Mouse (Mus musculus) right cerebral cortex, postnatal 10 days (tissue): ENCODE results near the gene Rufy1.

Experiments used
- DNase-seq, 2 experiments: peaks; one replicate each; pipeline ENCODE4 v3.0.0; 2021; ENCODE audit warnings: low spot score in 2 of 2

Gene Rufy1

DNA sequence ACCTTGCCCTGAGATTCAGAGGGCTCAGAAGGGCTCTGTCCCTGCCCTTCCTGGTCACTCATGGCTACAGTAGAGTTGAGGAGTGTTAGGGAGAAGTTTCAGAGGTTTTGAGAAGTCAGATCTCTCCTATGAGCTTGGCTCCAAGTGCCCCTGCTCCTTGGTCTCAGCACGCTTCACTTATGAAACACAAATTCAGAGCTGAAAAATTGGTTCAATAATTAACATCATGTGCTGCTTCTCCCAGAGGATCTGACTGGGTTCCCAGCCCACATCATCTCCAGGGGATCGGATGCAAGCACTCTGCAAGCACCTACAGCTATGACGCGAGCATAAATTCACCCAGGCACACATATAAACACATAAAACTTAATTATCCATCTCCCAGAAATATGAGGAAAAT is 4.9 kb downstream of the Rufy1 start:
- no peak for DNase-seq

GRCm38 (mm10) chr11:50421934-50422780 is 8.8 kb downstream of the Rufy1 start:
- peak; percentile 85 to 92 for DNase-seq

DNA sequence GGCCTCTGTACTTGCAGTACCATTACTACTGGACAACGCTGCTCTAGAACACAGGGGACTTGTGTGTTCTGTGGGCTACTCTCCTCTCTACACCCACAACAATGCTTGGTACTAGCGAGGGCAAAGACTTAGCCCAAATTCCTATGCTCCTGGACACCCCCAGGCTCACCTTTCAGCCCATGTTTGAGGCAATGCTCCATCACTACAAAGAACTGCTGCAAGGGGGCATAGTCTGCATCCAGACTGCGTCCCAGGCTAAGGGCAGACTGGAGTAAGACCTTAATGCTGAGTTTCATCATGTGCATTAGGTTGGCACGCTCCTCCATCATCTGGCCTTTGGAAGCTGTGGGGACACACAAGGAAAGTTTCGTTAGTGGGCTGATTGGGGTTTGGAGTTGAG is 9.5 kb downstream of the Rufy1 start:
- no peak for DNase-seq

GRCm38 (mm10) chr11:50417856-50418255 is 13.1 kb downstream of the Rufy1 start:
- DNase-seq, result no peak

- DNase-seq, result no peak
Observed at GRCm38 (mm10) chr11:50415563-50416241, 15.2 kb downstream of the Rufy1 start.

DNA sequence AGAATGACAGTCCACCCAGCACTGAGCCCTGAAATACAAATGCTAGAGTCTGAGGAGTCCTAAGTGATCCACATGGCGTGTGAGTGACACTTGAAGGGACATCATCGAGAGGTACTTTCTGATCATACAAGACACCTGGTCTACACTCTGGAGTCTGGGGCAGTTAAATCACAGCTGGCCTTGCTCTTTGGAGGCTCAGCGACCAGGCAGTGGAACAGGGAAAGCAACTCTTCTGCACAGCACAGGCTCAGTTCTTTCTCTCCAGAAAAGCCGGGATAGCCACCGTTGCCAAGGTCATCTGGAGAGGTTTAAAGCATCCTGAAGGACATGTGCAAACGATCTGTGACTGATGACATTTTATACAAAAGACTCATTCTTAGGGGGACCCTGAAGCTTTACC is 23.7 kb downstream of the Rufy1 start:
- no peak for DNase-seq

GRCm38 (mm10) chr11:50403367-50404014 is 27.4 kb downstream of the Rufy1 start:
- DNase-seq, result peak in 1 of 2 experiments; percentile 49

GRCm38 (mm10) chr11:50402481-50402880 is 28.4 kb downstream of the Rufy1 start:
- no peak for DNase-seq

GRCm38 (mm10) chr11:50398803-50399202 is 32.1 kb downstream of the Rufy1 start:
- DNase-seq, result no peak

GRCm38 (mm10) chr11:50397316-50397715 is 33.6 kb downstream of the Rufy1 start:
- no peak for DNase-seq

- DNase-seq, result no peak
Observed at GRCm38 (mm10) chr11:50396766-50397307, 34.1 kb downstream of the Rufy1 start.

DNA sequence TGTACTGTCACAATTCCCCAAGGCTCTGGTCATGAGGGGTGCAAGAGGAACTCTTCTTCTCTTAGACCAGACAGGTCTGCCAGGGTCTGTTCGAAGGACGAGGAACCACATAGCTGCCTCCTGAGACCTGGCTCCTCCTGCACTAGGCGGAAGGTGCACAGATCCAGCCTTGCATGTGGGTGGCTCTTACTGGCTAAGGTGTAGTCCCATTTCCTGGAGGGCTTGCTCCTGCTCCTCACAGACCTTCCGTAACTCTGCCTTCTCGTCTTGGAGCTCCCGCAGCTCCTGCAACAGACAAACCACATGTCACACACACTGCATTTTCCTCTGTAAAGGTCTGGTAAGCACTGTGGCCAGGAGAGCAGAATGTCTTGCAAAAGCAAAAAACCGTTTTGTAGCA is 36.2 kb downstream of the Rufy1 start:
- no peak for DNase-seq

- no peak for DNase-seq
Observed at GRCm38 (mm10) chr11:50393306-50393705, 37.6 kb downstream of the Rufy1 start.

GRCm38 (mm10) chr11:50391272-50391960 is 39.5 kb downstream of the Rufy1 start:
- no peak for DNase-seq

- DNase-seq, result peak in 1 of 2 experiments; percentile 32
Observed at GRCm38 (mm10) chr11:50389616-50390015, 41.3 kb downstream of the Rufy1 start.

DNA sequence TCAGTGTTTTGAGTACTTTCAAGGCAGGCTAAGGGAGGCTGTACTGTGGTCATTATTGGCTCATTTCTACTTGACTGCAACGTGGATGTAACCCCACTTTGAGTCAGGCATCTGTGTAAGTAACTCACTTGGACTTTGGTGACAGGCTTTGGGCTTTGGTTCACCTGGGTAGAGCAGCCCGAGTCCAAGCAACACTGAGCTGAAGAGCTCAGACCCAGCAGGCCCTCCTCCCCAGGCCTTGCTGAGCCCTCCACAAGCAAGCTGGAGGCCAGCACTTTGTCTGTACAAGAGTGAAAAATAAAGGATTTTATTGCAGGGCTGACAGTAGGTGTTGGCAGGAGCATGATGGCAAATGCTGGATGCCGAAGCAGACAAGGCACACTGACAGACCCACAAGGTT is 41.9 kb downstream of the Rufy1 start:
- no peak for DNase-seq

DNA sequence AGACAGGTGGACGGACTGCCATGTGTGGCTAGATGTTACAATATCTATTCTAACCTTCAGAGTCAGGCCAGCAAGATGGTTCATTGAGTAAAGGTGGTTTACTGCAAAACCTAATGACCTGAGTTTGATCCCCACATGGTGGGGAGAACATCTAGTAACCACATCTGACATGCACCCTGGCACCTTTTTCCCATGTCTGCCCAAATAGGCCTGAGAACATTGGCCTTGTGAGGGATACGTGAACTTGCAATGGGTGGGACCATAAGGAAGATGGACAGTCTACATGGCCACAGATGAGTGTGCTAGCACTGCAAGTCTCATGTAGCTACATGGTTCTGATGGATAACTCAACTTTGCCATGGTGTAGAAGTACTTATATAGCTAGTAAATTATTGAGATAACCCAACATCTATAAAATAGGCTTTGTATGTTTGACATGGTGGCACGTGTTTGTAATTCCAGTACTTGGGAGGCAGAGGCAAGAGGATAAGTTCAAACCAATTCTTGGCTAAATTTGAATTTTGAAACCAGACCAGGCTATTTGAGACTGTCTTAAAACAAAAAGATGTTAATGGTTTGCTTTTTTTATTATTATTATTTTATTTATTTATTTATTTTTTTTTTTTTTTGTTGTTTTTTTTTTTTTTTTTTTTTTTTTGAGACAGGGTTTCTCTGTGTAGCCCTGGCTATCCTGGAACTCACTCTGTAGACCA is 42.6 kb downstream of the Rufy1 start:
- DNase-seq, result no peak

DNA sequence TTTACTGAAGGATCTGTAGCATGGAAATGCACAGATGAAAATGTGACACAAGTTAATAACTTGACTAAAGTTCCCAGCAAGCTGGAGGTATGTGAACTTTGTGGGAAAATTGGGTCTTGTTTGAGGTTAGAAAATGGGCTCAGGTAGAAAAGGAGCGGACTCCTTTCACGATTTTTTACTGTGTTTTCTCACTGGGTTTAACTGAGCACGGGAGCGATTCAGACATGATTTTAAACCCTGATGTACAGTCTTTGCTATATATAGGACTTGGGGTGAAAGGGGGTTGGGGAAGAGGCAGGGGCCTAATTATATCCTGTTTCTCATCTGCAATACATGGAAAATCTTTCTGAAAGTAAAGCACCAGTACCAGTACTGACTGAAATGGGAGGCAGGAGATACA is 43.2 kb downstream of the Rufy1 start:
- DNase-seq, result no peak

- no peak for DNase-seq
Observed at GRCm38 (mm10) chr11:50387167-50387679, 43.7 kb downstream of the Rufy1 start.

GRCm38 (mm10) chr11:50381311-50381710 is 49.6 kb downstream of the Rufy1 start:
- no peak for DNase-seq
